Mouse (Mus musculus) lung, postnatal 25 days (tissue): ENCODE data around the gene Sik3.

ENCODE experiments used
- DNase-seq: peaks from one replicate; pipeline ENCODE4 v3.0.0; 2022; ENCODE audit warnings: low spot score

Gene Sik3

DNA sequence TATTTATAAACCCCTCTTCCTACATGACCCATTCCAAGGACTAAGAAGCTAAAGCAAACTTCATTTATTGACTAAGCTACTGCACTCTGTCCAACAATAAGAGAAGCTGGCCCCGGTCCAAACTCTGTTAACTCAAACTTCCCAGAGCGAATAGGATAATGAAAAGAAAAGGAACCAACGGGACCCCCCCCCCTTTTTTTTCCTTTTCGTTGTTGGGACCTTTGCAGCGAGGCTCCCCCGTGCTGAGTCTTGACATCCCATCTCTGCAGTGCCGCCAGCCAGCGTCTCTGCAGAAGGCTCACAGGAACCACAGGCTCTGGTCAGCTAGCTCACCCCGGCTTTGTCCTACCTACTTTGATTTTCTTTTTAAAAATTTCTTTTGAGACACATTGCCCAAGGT is 3.2 kb downstream of the Sik3 start:
- DNase-seq, result no peak

DNA sequence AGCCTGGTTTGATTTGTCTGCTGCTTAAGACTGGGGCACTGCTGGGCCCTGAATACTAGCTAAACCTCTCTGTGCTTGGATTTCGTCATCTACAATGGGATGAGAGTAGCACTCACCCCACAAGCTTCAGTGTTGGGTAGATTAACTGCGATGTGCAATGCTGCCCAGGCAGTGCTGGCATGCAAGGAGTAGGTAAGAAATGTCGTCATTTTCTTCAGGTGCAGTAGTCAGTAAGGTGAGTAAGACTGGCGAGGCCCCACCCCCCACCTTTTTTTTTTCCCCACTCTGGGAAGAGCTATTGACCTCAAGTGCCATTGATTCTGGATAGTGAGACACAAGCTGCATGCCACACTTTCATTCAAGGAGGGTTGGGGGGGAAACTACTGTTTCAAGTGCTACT is 3.8 kb downstream of the Sik3 start:
- peak; percentile 50 for DNase-seq

- no peak for DNase-seq
Measured at GRCm38 (mm10) chr9:46018316-46018715, 5.7 kb downstream of the Sik3 start.

DNA sequence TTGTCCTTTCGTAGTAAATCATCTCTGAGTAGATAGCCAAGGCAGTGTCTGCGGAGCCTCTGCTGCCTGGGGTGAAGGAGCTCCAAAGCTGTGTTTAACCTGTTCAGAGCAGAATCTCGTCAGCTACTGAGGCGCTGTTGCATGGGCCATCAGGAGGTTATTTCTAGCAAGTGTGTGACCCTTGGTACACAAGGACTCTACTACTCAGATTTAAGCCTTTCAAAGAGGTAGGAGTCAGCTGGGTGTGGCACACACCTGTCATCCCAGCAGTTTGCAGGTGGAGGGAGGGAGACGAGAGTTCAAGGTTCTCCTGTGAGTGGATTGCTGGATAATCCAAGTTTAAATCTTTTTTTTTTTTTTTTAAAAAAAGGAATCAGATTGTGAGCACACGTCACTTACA is 7.4 kb downstream of the Sik3 start:
- no peak for DNase-seq

GRCm38 (mm10) chr9:46023591-46023990 is 11.0 kb downstream of the Sik3 start:
- no peak for DNase-seq

GRCm38 (mm10) chr9:46026058-46026849 is 13.6 kb downstream of the Sik3 start:
- DNase-seq, result no peak

DNA sequence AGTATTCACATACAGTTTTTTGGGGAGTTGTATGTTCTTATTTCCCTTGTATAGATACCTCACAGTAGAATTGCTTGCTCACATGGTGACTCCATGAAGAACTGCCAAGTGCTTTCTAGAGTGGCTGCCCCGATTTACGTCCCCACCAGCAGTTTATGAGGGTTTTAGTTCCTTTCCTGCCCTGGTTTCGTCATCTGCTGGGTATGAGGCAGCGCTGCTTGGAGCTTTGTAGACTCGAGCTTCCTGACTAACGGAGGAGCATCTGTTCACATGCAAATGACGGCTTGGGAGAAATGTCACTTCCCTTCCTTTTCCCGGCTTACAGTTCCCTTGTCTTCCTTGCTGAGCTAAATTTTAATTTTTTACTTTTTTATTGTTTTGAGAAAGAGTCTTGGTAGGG is 15.4 kb downstream of the Sik3 start:
- no peak for DNase-seq

- no peak for DNase-seq
Measured at GRCm38 (mm10) chr9:46029534-46029933, 16.9 kb downstream of the Sik3 start.

DNA sequence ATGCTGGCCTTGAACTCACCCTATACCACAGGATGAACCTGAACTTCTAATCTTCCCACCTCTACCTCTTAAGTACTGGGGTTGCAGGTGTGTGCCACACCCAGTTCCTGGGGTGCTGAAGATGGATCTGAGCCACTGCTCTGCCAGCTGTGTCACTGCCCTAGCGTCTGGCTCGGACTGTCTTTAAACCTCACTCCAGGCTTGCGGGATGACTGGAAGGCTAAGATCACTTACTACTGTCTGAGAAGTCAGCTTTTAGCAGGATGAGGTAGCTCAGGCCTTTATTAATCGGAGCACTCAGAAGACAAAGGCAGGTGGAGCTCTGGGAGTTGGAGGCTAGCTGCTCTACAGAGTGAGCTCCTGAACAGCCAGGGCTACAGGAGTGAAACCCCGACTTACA is 17.6 kb downstream of the Sik3 start:
- DNase-seq, result no peak

- no peak for DNase-seq
Measured at GRCm38 (mm10) chr9:46030968-46031367, 18.3 kb downstream of the Sik3 start.

DNA sequence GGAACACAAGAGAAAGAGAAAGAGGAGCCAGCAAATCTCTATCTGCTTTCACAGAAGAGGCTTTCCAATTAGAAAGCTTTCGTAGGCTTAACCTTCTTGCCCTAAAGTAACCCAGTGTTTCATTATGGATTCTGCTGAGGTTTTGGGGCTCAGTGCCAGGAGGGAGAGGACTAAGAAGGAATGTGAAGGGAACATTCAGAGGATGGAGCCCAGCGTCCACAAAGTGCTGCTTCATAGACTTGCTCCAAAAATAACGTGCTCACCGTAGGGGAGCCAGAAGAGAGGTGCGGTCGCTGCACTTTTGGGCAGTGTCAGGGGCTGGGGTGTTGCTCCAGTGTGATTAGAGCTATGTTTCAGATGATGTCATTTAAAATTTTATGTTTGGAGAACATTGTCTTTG is 19.6 kb downstream of the Sik3 start:
- no peak for DNase-seq

- DNase-seq, result no peak
Measured at GRCm38 (mm10) chr9:46033058-46033457, 20.4 kb downstream of the Sik3 start.

GRCm38 (mm10) chr9:46033862-46034261 is 21.2 kb downstream of the Sik3 start:
- no peak for DNase-seq

- no peak for DNase-seq
Measured at GRCm38 (mm10) chr9:46035290-46035871, 22.8 kb downstream of the Sik3 start.

GRCm38 (mm10) chr9:46036881-46037280 is 24.3 kb downstream of the Sik3 start:
- no peak for DNase-seq

GRCm38 (mm10) chr9:46038786-46039185 is 26.2 kb downstream of the Sik3 start:
- no peak for DNase-seq

DNA sequence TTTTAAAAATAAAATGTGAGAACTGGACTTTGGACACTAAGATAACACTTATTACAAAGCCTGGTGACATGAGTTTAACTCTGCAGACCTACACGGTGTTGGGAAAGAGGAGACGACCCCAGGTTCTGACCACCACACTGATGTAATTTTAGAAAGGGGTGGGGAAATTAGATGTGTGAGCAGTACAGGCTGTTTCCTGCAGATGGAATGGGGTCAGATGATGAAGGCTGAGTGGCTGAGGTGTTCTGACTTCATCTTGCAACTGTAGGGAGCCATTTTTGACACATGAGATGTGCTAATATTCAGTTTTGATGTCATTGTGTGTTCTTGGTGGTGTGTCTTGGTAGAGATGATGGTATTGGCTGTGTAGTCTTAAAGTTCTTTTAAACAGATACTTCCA is 28.6 kb downstream of the Sik3 start:
- DNase-seq, result no peak

DNA sequence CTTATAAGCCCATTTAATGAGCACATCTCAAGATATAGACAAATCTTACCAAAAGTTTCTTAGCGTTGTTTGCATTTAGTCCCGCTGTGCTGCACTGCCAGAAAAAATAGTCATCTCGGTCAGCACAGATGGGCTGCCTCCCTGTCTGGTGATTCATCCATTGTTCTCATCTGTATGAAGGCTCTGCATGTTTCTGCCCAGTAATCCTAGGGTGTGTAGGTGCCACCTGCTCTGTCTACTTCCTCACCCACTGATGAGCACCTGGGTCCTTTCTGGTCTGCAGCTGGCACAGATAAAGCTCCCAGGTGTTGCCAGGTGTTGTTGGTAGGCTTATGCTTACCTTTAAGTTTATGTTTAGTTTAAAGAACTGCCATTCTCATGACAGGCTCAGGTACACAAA is 29.8 kb downstream of the Sik3 start:
- DNase-seq, result no peak

GRCm38 (mm10) chr9:46043626-46044025 is 31.0 kb downstream of the Sik3 start:
- DNase-seq, result no peak

DNA sequence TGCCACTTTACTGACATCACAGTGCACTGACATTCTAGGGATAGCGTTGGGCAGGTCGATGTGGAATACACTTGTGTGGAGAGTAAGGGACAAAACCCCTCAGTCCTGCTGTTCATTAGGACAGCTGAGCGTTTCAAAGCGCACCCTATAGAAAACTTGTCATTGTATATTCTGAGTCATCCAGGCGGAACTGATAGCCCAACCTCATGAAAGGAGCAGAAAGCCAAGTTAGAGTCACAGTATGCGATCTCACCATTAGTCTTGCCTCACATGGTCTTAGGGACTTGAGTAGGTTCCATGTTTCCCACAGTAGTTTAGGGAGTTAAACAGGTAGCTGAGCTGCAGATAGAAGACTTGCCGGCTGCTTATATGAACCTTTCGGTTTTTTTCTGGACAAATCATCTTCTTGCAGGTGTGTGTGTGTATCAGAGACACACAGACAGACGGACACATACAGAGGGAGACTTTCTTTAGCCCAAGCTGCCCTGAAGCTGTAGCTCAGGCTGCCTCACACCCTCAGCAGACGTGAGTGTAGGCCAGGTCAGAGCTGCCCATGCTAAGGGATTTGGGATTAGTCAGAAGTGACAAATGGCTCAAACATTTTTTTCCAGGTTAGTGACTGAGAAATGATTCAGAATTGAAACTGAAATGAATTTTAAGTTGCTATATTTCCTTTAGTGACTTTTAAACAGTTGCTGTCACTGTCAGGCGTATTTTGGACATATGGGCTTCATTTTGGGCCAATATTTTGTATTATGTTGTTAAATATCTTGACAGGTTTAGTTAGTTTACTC is 34.3 kb downstream of the Sik3 start:
- no peak for DNase-seq

GRCm38 (mm10) chr9:46049525-46049924 is 36.9 kb downstream of the Sik3 start:
- no peak for DNase-seq

- DNase-seq, result no peak
Measured at GRCm38 (mm10) chr9:46050203-46050602, 37.6 kb downstream of the Sik3 start.

DNA sequence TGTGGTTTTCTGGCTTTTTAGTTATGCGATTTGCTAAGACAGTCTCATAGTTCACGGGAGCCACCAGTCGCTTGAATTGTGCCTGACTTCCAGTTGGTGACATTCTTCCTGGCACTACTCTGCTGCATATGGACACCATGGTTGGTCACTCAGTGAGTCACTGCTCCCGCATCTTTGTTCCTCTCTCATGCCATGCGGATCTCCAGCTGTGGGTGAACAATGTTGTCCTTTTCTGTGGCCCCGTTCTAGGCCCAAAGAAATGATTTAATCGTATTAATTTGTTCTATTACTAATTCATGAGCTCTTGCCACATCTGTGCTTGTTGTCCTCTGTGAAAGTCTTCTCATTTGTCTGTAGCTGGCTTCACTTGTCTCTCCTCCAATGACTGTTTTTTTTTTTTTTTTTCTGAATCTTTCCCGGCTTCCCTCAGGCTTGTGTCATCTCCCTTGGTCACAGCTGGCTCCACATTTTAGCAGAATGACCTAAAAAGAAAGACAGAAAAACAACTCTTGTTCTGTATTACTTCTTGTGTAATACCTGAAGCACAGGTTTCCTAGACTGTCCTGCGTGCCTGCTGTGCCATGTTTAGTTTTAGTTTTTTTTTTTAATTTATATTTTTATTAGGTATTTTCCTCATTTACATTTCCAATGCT is 40.5 kb downstream of the Sik3 start:
- DNase-seq, result no peak
